Mouse (Mus musculus): ENCODE data around the gene Parp16. TPM values are rescaled to one million over a fixed set of nuclear protein-coding genes. Genes with fewer than 3 reads are reported as not detected.
"Not testable (repeated sequence)": the region's sequence is repeated elsewhere in the genome, so short reads cannot be mapped to it uniquely, and the experiment has no call there.

Parp16 gene
- polyA plus RNA-seq, 1 experiment from 2014 or later: 5.1 TPM

- ATAC-seq: no peak
- H3K9ac ChIP-seq: no peak overlapping the region
- WGBS: 72% methylated on average over 11 of the region's 11 CpGs
- no peaks in the 10 kb centered on the region for H3K27me3 ChIP-seq
- H3K9me3 ChIP-seq (replicated peaks): no peaks in the 10 kb centered on the region
- H3K4me3 ChIP-seq: no peak overlapping the region
- H3K4me1 ChIP-seq: no peaks in the 10 kb centered on the region
- H3K27ac ChIP-seq: no peak overlapping the region; the same call in 1 of the 2 replicates
- no peaks in the 10 kb centered on the region for H3K36me3 ChIP-seq (ENCODE audit: poor library complexity, severe bottlenecking)
- no peak overlapping the region for H3K4me2 ChIP-seq
These were observed 60.9 kb downstream of the Parp16 start for GRCm38 (mm10) chr9:65255906-65256600.

DNA sequence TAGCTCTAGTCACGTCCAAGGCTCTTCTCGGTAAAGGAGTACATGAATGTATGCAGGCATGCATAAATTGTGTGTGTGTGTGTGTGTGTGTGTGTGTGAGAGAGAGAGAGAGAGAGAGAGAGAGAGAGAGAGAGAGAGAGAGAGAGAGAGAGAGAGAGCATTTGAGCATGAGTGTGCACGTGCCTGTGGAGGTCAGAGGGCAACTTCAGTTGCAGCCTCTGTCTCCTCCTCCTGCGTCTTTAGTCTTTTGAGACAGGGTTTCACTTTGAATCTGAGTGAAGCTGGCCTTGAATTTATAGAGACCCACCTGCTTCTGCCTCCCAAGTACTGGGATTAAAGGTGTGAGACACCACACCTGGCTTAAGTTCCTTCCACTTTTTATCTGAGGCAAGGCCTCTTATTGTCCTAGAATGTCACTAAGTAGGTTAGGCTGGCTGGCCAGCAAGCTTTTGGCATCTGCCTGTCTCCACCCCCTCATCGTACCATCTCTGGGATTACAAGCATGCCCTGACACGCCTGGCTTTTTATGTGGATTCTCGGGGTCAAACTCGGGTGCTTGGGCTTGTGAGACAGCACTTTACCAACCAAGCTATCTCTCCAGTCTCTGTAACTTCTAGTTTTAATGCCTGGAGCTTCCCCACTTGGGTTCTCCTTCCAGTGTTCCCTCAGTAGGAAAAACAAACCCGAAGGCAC lies 62.2 kb downstream of the Parp16 start:
- Histone ChIP-seq H3K9me3 (replicated peaks) (no peaks in the 10 kb centered on the region), H3K9ac (no peak overlapping the region), H3K4me1 (no peaks in the 10 kb centered on the region), H3K36me3 (ENCODE audit: poor library complexity, severe bottlenecking) (no peaks in the 10 kb centered on the region), H3K27ac (no peak overlapping the region), H3K27me3 (no peaks in the 10 kb centered on the region), H3K4me2 (no peak overlapping the region), H3K4me3 (no peak overlapping the region)
- 72% methylated on average over 9 of the region's 9 CpGs for WGBS
- no peak for ATAC-seq

DNA sequence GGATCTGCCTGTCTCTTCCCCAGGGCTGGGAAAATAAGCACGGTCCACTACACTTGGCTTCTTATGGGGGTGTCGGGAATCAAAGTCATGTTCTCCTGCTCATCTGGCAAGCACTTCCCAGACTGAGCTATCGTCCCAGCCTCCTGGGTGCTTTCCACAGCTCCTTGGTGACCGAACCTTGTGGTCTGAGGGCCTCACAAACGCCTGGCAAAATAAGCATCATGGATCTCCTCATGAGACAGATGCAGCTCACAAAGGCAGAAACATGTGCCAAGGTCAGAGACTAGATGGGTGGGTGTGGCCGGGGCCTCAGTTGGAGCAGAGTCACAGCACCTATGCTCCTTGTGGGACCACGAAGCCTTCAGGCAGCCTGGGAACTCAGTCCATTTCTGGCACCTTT lies 64.2 kb downstream of the Parp16 start:
- WGBS: 87% methylated on average over 7 of the region's 7 CpGs
- Histone ChIP-seq H3K36me3 (ENCODE audit: poor library complexity, severe bottlenecking) (no peaks in the 10 kb centered on the region), H3K9ac (no peak overlapping the region), H3K27me3 (no peaks in the 10 kb centered on the region), H3K4me2 (no peak overlapping the region), H3K4me3 (no peak overlapping the region), H3K4me1 (no peaks in the 10 kb centered on the region), H3K27ac (no peak overlapping the region), H3K9me3 (replicated peaks) (no peaks in the 10 kb centered on the region)
- no peak for ATAC-seq

- Histone ChIP-seq H3K9me3 (replicated peaks) (no peaks in the 10 kb centered on the region), H3K4me3 (no peak overlapping the region), H3K4me2 (no peak overlapping the region), H3K27ac (no peak overlapping the region), H3K4me1 (peaks cover 16% of the 10 kb centered on the region), H3K9ac (no peak overlapping the region), H3K36me3 (ENCODE audit: poor library complexity, severe bottlenecking) (no peaks in the 10 kb centered on the region), H3K27me3 (no peaks in the 10 kb centered on the region)
- no peak for ATAC-seq
- WGBS: 82% methylated on average over 2 of the region's 2 CpGs
These were observed 66.6 kb downstream of the Parp16 start for GRCm38 (mm10) chr9:65261591-65262230.

- no peak for ATAC-seq
- no peaks in the 10 kb centered on the region for H3K9me3 ChIP-seq (replicated peaks)
- H3K36me3 ChIP-seq (ENCODE audit: poor library complexity, severe bottlenecking): no peaks in the 10 kb centered on the region
- no peak overlapping the region for H3K4me3 ChIP-seq
- WGBS: 96% methylated on average over 3 of the region's 3 CpGs
- H3K27ac ChIP-seq: no peak overlapping the region
- H3K9ac ChIP-seq: no peak overlapping the region
- no peaks in the 10 kb centered on the region for H3K27me3 ChIP-seq
- H3K4me1 ChIP-seq: peaks cover 25% of the 10 kb centered on the region
- H3K4me2 ChIP-seq: no peak overlapping the region
These were observed 67.5 kb downstream of the Parp16 start for GRCm38 (mm10) chr9:65262641-65263120.

DNA sequence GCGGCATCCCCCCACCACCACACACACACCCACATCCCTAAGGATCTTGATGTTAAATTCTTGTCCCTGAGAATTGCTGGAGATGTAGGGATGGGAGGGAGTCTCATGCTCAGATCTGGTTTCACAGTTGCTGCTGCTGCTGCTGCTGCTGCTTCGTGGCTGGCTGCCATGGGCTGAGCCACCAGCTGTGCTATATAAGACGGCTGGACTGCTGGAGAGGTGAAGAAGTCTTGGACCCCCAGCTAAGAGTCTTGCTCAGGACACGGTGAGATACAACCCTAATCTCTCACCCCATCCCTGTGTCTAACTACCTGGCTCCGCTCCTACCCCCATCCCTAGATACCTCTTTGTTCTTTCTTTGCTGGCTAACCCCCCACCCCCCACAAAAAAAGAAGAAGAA lies 69.8 kb downstream of the Parp16 start, which contains the start of gene Cilp:
Gene Cilp, plus strand, starts transcription at position 222 of the 400 bp plus-strand sequence.
- WGBS: 42% methylated on average over 5 of the region's 5 CpGs
- no peaks in the 10 kb centered on the region for H3K27me3 ChIP-seq
- H3K9ac ChIP-seq: no peak within 1 kb of the TSS
- no peaks in the 10 kb centered on the region for H3K9me3 ChIP-seq (replicated peaks)
- H3K36me3 ChIP-seq (ENCODE audit: poor library complexity, severe bottlenecking): no peaks in the 10 kb centered on the region
- H3K4me3 ChIP-seq: no peak within 1 kb of the TSS
- 0 out of 2 replicates have a peak within 1 kb of the TSS, but pooled peaks have one; percentile 27 for H3K27ac ChIP-seq
- H3K4me1 ChIP-seq: peaks cover 42% of the 10 kb centered on the region
- no peak for ATAC-seq
- H3K4me2 ChIP-seq: no peak within 1 kb of the TSS

DNA sequence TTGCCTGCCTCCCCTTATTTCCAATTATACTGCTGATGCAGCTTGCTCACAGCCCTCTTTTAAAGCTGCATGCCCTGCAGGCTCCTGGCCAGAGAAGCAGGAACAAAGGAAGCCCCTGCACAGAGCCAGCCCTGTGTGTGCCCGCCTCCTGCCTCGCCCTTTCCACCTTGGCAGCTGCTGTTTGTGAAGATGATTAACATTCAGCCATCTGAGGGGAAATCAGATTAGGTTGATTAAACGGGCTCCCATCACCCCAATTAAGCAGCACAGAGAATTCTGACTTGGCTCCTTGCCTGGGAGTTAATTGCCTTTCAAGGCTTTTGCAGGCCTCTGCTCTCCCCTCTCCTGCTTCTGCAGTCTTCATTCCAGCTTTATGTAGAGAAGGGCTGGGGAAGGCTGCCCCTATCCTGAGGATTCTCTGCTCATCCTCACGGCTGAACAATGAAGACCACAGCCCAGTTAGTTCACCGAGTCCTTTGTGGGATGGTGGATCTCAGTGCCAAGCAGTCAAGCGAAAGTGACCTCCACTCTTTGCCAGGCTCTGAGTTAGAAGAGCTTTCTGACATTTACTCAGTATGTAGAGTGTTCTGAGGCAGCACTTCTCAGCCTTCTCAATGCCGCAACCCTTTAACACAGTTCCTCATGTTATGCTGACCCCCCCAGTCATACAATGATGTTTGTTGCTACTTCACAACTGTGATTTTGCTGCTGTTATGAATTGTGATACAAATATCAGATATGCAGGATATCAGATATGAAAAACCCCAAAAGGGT lies 72.8 kb downstream of the Parp16 start:
- Histone ChIP-seq H3K4me2 (peak overlapping the region; percentile 36), H3K9ac (peak overlapping the region; percentile 1; the same call in 1 of the 2 replicates), H3K4me3 (no peak overlapping the region), H3K27ac (peak overlapping the region; percentile 92), H3K36me3 (ENCODE audit: poor library complexity, severe bottlenecking) (no peaks in the 10 kb centered on the region), H3K9me3 (replicated peaks) (no peaks in the 10 kb centered on the region), H3K27me3 (no peaks in the 10 kb centered on the region), H3K4me1 (peaks cover 42% of the 10 kb centered on the region)
- WGBS: 7% methylated on average over 7 of the region's 7 CpGs
- peak; percentile 98 for ATAC-seq

DNA sequence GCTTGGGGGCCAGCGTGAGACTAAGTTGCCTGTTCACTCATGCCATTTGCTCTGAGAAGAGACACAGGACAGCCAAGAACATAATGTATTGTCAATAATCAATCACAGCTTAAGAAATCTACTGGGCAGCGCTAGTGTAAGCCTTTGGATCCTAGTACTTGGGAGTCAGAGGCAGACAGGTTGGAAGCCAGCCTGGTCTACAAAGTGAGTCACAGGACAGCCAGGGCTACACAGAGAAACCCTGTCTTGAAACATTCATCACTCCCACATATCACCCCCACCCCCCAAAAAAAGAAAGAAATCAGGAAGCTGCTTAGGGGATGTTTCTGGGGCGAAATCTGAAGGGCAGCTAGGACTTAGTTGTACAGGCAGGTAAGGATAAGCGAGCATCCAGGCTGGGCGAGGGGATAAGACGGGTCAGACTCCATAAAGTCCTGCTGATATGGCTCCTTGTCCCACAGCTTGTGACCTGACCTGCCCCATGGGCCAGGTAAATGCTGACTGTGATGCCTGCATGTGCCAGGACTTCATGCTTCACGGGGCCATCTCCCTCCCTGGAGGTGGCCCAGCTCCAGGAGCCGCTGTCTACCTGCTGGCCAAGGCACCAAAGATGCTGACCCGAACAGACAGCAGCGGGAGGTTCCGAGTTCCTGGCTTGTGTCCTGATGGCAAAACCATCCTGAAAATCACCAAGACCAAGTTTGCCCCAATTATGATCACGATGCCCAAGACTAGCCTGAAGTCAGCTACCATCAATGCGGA lies 78.1 kb downstream of the Parp16 start:
- H3K9me3 ChIP-seq (replicated peaks): no peaks in the 10 kb centered on the region
- no peak overlapping the region for H3K4me2 ChIP-seq
- H3K4me1 ChIP-seq: peaks cover 12% of the 10 kb centered on the region
- no peak overlapping the region for H3K27ac ChIP-seq
- 91% methylated on average over 13 of the region's 13 CpGs for WGBS
- H3K9ac ChIP-seq: no peak overlapping the region
- ATAC-seq: no peak
- no peak overlapping the region for H3K4me3 ChIP-seq
- no peaks in the 10 kb centered on the region for H3K36me3 ChIP-seq (ENCODE audit: poor library complexity, severe bottlenecking)
- H3K27me3 ChIP-seq: no peaks in the 10 kb centered on the region

DNA sequence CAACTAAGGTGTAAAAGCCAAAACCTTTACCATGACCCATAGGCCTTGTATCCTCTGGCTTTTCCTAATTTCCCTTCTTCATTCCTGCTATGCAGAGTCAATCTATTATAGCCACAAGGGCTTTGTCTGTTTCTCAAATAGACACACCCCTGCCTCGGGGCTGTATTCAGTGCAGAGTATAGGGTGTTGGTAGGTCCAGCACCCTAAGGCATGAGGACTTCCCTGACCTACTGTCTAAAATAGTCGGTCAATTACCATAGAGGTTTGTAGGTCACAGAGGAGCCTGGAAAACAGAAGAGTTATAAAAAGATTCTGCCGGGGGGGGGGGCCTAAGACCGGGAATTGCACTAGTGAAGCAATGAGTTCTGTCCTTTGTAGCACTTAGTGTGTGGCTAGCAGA lies 78.7 kb downstream of the Parp16 start:
- no peak overlapping the region for H3K27ac ChIP-seq
- no peak for ATAC-seq
- H3K36me3 ChIP-seq (ENCODE audit: poor library complexity, severe bottlenecking): no peaks in the 10 kb centered on the region
- WGBS: 80% methylated on average over 4 of the region's 4 CpGs
- no peak overlapping the region for H3K4me3 ChIP-seq
- H3K27me3 ChIP-seq: no peaks in the 10 kb centered on the region
- H3K4me1 ChIP-seq: peaks cover 6% of the 10 kb centered on the region
- H3K9ac ChIP-seq: no peak overlapping the region
- H3K4me2 ChIP-seq: no peak overlapping the region
- no peaks in the 10 kb centered on the region for H3K9me3 ChIP-seq (replicated peaks)

- not testable (repeated sequence) for H3K27ac ChIP-seq; H3K4me1 ChIP-seq; H3K27me3 ChIP-seq; ATAC-seq; H3K4me2 ChIP-seq; H3K9me3 ChIP-seq (replicated peaks); H3K4me3 ChIP-seq; H3K36me3 ChIP-seq (ENCODE audit: poor library complexity, severe bottlenecking); H3K9ac ChIP-seq
- 77% methylated on average over 3 of the region's 3 CpGs for WGBS
These were observed 79.7 kb downstream of the Parp16 start for GRCm38 (mm10) chr9:65274851-65275250.

DNA sequence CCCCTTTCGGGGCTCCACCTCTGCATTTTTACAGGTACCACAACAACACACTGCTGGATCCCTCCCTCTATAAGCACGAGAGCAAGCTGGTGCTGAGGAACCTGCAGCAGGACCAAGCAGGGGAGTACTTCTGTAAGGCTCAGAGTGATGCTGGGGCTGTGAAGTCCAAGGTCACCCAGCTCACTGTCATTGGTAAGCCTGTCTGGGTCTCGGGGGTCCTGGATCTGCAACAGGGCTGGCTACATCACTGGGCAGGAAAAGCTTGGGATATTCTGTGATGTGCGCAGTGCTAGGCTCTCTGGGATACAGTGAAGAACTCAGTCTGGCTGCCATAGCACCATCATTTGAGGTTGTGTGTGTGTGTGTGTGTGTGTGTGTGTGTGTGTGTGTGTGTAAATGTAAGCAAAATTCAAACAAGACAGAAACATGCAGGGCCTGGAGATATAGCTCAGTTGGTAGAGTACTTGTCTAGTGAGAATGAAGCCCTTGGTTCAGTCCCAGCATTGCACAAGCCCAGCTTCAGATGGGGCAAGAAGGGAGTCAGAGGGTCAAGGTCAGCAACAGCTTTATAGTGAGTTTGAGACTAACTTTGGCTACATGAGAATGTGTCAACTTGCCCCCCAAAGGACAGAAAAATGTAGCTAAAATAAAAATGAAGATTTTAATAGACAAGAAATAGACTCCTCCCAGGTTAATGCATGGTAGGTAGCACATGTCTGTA lies 80.8 kb downstream of the Parp16 start:
- no peak overlapping the region for H3K4me3 ChIP-seq
- no peaks in the 10 kb centered on the region; the same call in 1 of the 2 replicates for H3K4me1 ChIP-seq
- no peak overlapping the region for H3K9ac ChIP-seq
- WGBS: 87% methylated on average over 4 of the region's 4 CpGs
- no peak for ATAC-seq
- no peaks in the 10 kb centered on the region for H3K27me3 ChIP-seq
- H3K36me3 ChIP-seq (ENCODE audit: poor library complexity, severe bottlenecking): no peaks in the 10 kb centered on the region
- H3K4me2 ChIP-seq: no peak overlapping the region
- no peaks in the 10 kb centered on the region for H3K9me3 ChIP-seq (replicated peaks)
- no peak overlapping the region for H3K27ac ChIP-seq

Measured in forebrain, embryonic 13.5 days (tissue).